In genomic region chr9:123968290-123968912, GRCm38 (mm10) we compare ENCODE assay signal across 13 mouse cellular contexts. TPM values are rescaled to one million over a fixed set of nuclear protein-coding genes. Genes with fewer than 3 reads are reported as not detected.
DNase-seq lines count a peak whose midpoint lies in the region; ATAC-seq and TF ChIP-seq lines count a peak whose summit lies in the region.
"Had no signal": no experiment of that assay in that cellular context is flagged by ENCODE, and none has a peak within 500 bp of the region (broad histone marks: within the 10 kb centered on the region; RNA-seq: fewer than 3 reads in every experiment).

TSS of gene Ccr1 (minus strand) at chr9:123968692.

- no peaks in the 10 kb centered on the region for H3K79me2 ChIP-seq in MEL (ENCODE audit: control insufficient read depth, insufficient read depth, low read length, poor library complexity)

- TF ChIP-seq EP300 in MEL (IDR thresholded peaks at IDR 0.05; ENCODE audit: low read depth in 1 of 2, low read length in 2 of 2), result no peak

- H3K4me3 ChIP-seq in kidney, embryonic 15.5 days (replicated peaks), result no peak within 1 kb of the TSS
- H3K4me3 ChIP-seq in MEL (ENCODE audit: control insufficient read depth in 1 of 2, insufficient read depth in 1 of 2, low read depth in 2 of 2, low read length in 2 of 2), result no peak within 1 kb of the TSS
- peak within 1 kb of the TSS; percentile 10; the same call in 1 of the 2 replicates for H3K4me3 ChIP-seq in liver, embryonic 15.5 days (replicated peaks)
- H3K4me3 ChIP-seq: embryonic facial prominence, embryonic 13.5 days; heart, embryonic 10.5 days; layer of hippocampus, adult 2 months; limb, embryonic 10.5 days had no signal

- no peak within 1 kb of the TSS for H3K4me2 ChIP-seq in kidney, embryonic 15.5 days
- no peak within 1 kb of the TSS for H3K4me2 ChIP-seq in liver, embryonic 15.5 days
- H3K4me2 ChIP-seq: embryonic facial prominence, embryonic 13.5 days had no signal

- TF ChIP-seq CTCF in MEL (IDR thresholded peaks at IDR 0.05 in 2 of 3, conservative IDR thresholded peaks at IDR 0.05 in 1 of 3; ENCODE audit: control insufficient read depth in 1 of 3, insufficient read depth in 1 of 3, low read depth in 2 of 3, low read length in 3 of 3, poor library complexity in 1 of 3, severe bottlenecking in 1 of 3), result no peak

- H3K9me3 ChIP-seq in kidney, embryonic 15.5 days (replicated peaks), result no peaks in the 10 kb centered on the region
- no peaks in the 10 kb centered on the region for H3K9me3 ChIP-seq in MEL (replicated peaks; ENCODE audit: insufficient read depth, low read length)
- H3K9me3 ChIP-seq in liver, embryonic 15.5 days (replicated peaks), result no peaks in the 10 kb centered on the region
- H3K9me3 ChIP-seq: embryonic facial prominence, embryonic 13.5 days; heart, embryonic 10.5 days; limb, embryonic 10.5 days had no signal

- H3K4me1 ChIP-seq in kidney, embryonic 15.5 days, result no peaks in the 10 kb centered on the region
- 0 out of 4 replicates have a peak, but pooled peaks cover 0 to 3% of the 10 kb centered on the region in 2 experiments for H3K4me1 ChIP-seq in MEL (ENCODE audit: control insufficient read depth in 1 of 2, insufficient read depth in 2 of 2, low read length in 2 of 2)
- H3K4me1 ChIP-seq in liver, embryonic 15.5 days (replicated peaks), result peaks cover 8% of the 10 kb centered on the region
- H3K4me1 ChIP-seq: embryonic facial prominence, embryonic 13.5 days; heart, embryonic 10.5 days; limb, embryonic 10.5 days had no signal

- no peak for ATAC-seq in kidney, embryonic 15.5 days (replicated peaks; ENCODE audit: low FRiP score)
- ATAC-seq in liver, embryonic 15.5 days (ENCODE audit: insufficient read depth), result no peak

- no peak for TF ChIP-seq POLR2A in MEL (IDR thresholded peaks at IDR 0.05; ENCODE audit: control insufficient read depth in 1 of 2, insufficient read depth in 1 of 2, low read depth in 1 of 2, low read length in 2 of 2, poor library complexity in 1 of 2)

- intact Hi-C loops in gastrocnemius, postnatal 14 days (cut with DNase I; ENCODE audit: low total_unique reads), result no loop called here

- no peaks in the 10 kb centered on the region for H3K36me3 ChIP-seq in kidney, embryonic 15.5 days
- H3K36me3 ChIP-seq in MEL (ENCODE audit: control insufficient read depth in 1 of 2, insufficient read depth in 2 of 2, low read length in 2 of 2), result peaks cover 0 to 14% of the 10 kb centered on the region in 2 experiments; a peak in 2 of 4 replicates
- no peaks in the 10 kb centered on the region for H3K36me3 ChIP-seq in liver, embryonic 15.5 days (replicated peaks)
- H3K36me3 ChIP-seq: embryonic facial prominence, embryonic 13.5 days; heart, embryonic 10.5 days; limb, embryonic 10.5 days had no signal

- no peak within 1 kb of the TSS for H3K27ac ChIP-seq in kidney, embryonic 15.5 days
- H3K27ac ChIP-seq in MEL (ENCODE audit: control insufficient read depth, low read depth, low read length), result no peak within 1 kb of the TSS
- H3K27ac ChIP-seq in liver, embryonic 15.5 days (replicated peaks), result peak within 1 kb of the TSS; percentile 25
- H3K27ac ChIP-seq: embryonic facial prominence, embryonic 13.5 days; heart, embryonic 10.5 days; layer of hippocampus, adult 2 months; limb, embryonic 10.5 days had no signal

- no peak within 1 kb of the TSS for H3K9ac ChIP-seq in kidney, embryonic 15.5 days
- H3K9ac ChIP-seq in MEL (ENCODE audit: control insufficient read depth, low read depth, low read length, poor library complexity, severe bottlenecking), result no peak within 1 kb of the TSS
- no peak within 1 kb of the TSS for H3K9ac ChIP-seq in liver, embryonic 15.5 days
- H3K9ac ChIP-seq: embryonic facial prominence, embryonic 13.5 days had no signal

- DNase-seq in kidney, adult 8-10 months, result peak; percentile 24 to 49
- peak; percentile 32 for DNase-seq in MEL (ENCODE audit: low read depth, low spot score)
- DNase-seq in monocyte, adult 2 months (ENCODE audit: low read depth in 1 of 2, low spot score in 2 of 2), result peak; percentile 27 to 69
- no peak for DNase-seq in right cerebral cortex, adult 18-20 months
- no peak for DNase-seq in gastrocnemius, postnatal 14 days
- DNase-seq in layer of hippocampus, postnatal 36 days, result no peak
- DNase-seq: cerebellum, adult 9-11 months had no signal

- no peaks in the 10 kb centered on the region for H3K27me3 ChIP-seq in kidney, embryonic 15.5 days
- no peaks in the 10 kb centered on the region; a peak in 2 of 4 replicates for H3K27me3 ChIP-seq in MEL (ENCODE audit: control insufficient read depth in 1 of 2, insufficient read depth in 2 of 2, low read length in 2 of 2)
- no peaks in the 10 kb centered on the region for H3K27me3 ChIP-seq in liver, embryonic 15.5 days
- H3K27me3 ChIP-seq: embryonic facial prominence, embryonic 13.5 days had no signal

- no peak for TF ChIP-seq RAD21 in MEL (IDR thresholded peaks at IDR 0.05; ENCODE audit: low read depth, low read length)

- 89% methylated on average over 1 of the region's 1 CpGs for WGBS in kidney, embryonic 15.5 days
- WGBS in liver, embryonic 15.5 days (ENCODE audit: insufficient replicate concordance), result 53% methylated on average over 1 of the region's 1 CpGs

TF ChIP-seq in MEL, 35 proteins besides CTCF, POLR2A, EP300 and RAD21:
- 0 out of 2 replicates have a peak, but pooled peaks have one; percentile 23 for TF ChIP-seq GATA1 (IDR thresholded peaks at IDR 0.05; ENCODE audit: low read depth, low read length)
- TF ChIP-seq SIN3A (IDR thresholded peaks at IDR 0.05; ENCODE audit: low read length), result no peak

RNA-seq across cellular contexts. Expression of gene Ccr1, which starts in this region (rescaled TPM):
- polyA plus RNA-seq in kidney, embryonic 15.5 days (2015; fragmentation: Nextera tagmentation; extraction: Ambion mirVana), result 1.9 and 2.7 TPM in 2 replicates
- not detected in 2 replicates for total RNA-seq in MEL (2012; rRNA removed)
- polyA plus RNA-seq in MEL (2012; ENCODE audit: insufficient read depth in 1 of 2, insufficient read length in 2 of 2, low read depth in 1 of 2, low replicate concordance in 2 of 2, missing spikeins in 1 of 2), result under 1 TPM in 1 of 2 experiments, not detected in 1; 0.07 TPM
- polyA plus RNA-seq in liver, embryonic 15.5 days (2015; fragmentation: Nextera tagmentation; extraction: Ambion mirVana), result 3.2 and 3.3 TPM in 2 replicates
- total RNA-seq in gastrocnemius, postnatal 14 days (2021), result 1 to 10 TPM in 1 of 2 experiments, under 1 TPM in 1; 0.55 to 1.1 TPM
- under 1 TPM; 0.18 to 0.22 TPM for total RNA-seq in layer of hippocampus, postnatal 36 days (2021)

Comparison
In these comparisons a context has a peak if more than half of its experiments do, and no peak if none do; other contexts are left out.
1. Peak in DNase-seq in MEL; RNA of the gene not detected or under 1 TPM.
2. DNase-seq: peak in kidney, adult 8-10 months (2 of 2) and monocyte, adult 2 months (2 of 2); none in right cerebral cortex, adult 18-20 months (single experiment), gastrocnemius, postnatal 14 days (single experiment) and layer of hippocampus, postnatal 36 days (0 of 2).